Mouse (Mus musculus) embryonic facial prominence, embryonic 14.5 days (tissue): Measurements from ENCODE around the gene Ephb1. TPM values are rescaled to one million over a fixed set of nuclear protein-coding genes. Genes with fewer than 3 reads are reported as not detected.

Source experiments
- ATAC-seq: fragments of 200-750 bp; cut with Nextera tagmentation; 2 replicates; pipeline ENCODE4 v1.8.0; 2017; ENCODE audit warnings: low read depth, moderate number of reproducible peaks, moderate TSS enrichment
- DNase-seq: peaks from one replicate; pipeline ENCODE4 v3.0.0-alpha.2; 2015; ENCODE audit warnings: low spot score
- H3K27ac ChIP-seq: fragments of 300-500 bp; sonication (generic); replicated peaks from 2 replicates; pipeline ENCODE4 v1.5.1; 2014; ENCODE audit warnings: low read depth, mild to moderate bottlenecking, low read length, moderate library complexity
- H3K27me3 ChIP-seq: fragments of 300-500 bp; sonication (generic); replicated peaks from 2 replicates; pipeline ENCODE4 v1.6.1; 2014; ENCODE audit warnings: low read length; ENCODE audit not compliant: control insufficient read depth, insufficient read depth
- H3K36me3 ChIP-seq: fragments of 300-500 bp; sonication (generic); 2 replicates; pipeline ENCODE4 v1.6.1; 2014; ENCODE audit warnings: low read length, mixed read lengths; ENCODE audit not compliant: control insufficient read depth, insufficient read depth
- H3K4me1 ChIP-seq: fragments of 300-500 bp; sonication (generic); 2 replicates; pipeline ENCODE4 v1.6.1; 2014; ENCODE audit warnings: antibody characterized with exemption, low read length; ENCODE audit not compliant: control insufficient read depth, insufficient read depth
- H3K4me2 ChIP-seq: fragments of 300-500 bp; sonication (generic); 2 replicates; pipeline ENCODE4 v1.6.1; 2014; ENCODE audit warnings: low read depth, mild to moderate bottlenecking, low read length, moderate library complexity, mixed read lengths
- H3K4me3 ChIP-seq: fragments of 300-500 bp; sonication (generic); 2 replicates; pipeline ENCODE4 v1.5.1; 2014; ENCODE audit warnings: low read depth, mild to moderate bottlenecking, low read length
- H3K9ac ChIP-seq: fragments of 300-500 bp; sonication (generic); 2 replicates; pipeline ENCODE4 v1.6.1; 2014; ENCODE audit warnings: low read depth, mild to moderate bottlenecking, low read length, moderate library complexity, mixed read lengths
- H3K9me3 ChIP-seq: fragments of 300-500 bp; sonication (generic); 2 replicates; pipeline ENCODE4 v1.6.1; 2016; ENCODE audit warnings: low read length; ENCODE audit not compliant: control insufficient read depth
- WGBS: fragments of 180-500 bp; shearing (Covaris S2); extraction: QIAGEN DNeasy Blood & Tissue Kit; methylation state at CpG from one replicate; pipeline ENCODE4 v1.1.7; 2014; 5-methylcytosine and 5-hydroxymethylcytosine counted together
- polyA plus RNA-seq: library from polyadenylated mRNA; unstranded; fragments of >200 nt; fragmentation: Nextera tagmentation; extraction: Ambion mirVana; gene quantifications from 2 replicates; pipeline ENCODE4 v1.2.1, GENCODE M21; 2014

Gene Ephb1
- polyA plus RNA-seq, 1 experiment from 2014 or later: 3.9 TPM

- no peak overlapping the region for H3K4me2 ChIP-seq
- no peak for ATAC-seq
- WGBS: 90% methylated on average over 3 of the region's 3 CpGs
Measured at GRCm38 (mm10) chr9:102293605-102294004, 60.9 kb downstream of the Ephb1 start.

GRCm38 (mm10) chr9:102291230-102291629 is 63.3 kb downstream of the Ephb1 start:
- H3K9ac ChIP-seq: no peak overlapping the region
- no peak overlapping the region for H3K4me3 ChIP-seq
- H3K27me3 ChIP-seq: no peaks in the 10 kb centered on the region
- DNase-seq (no peak), ATAC-seq (no peak)
- H3K9me3 ChIP-seq: 0 out of 2 replicates have a peak, but pooled peaks cover 3% of the 10 kb centered on the region
- H3K36me3 ChIP-seq: no peaks in the 10 kb centered on the region
- H3K4me2 ChIP-seq: no peak overlapping the region
- WGBS: 72% methylated on average over 3 of the region's 3 CpGs
- no peaks in the 10 kb centered on the region for H3K4me1 ChIP-seq
- H3K27ac ChIP-seq: no peak overlapping the region

More at GRCm38 (mm10) chr9:102293605-102294004, 60.9 kb downstream of the Ephb1 start:
- Histone ChIP-seq H3K9ac (no peak overlapping the region), H3K27me3 (no peaks in the 10 kb centered on the region), H3K27ac (no peak overlapping the region), H3K4me1 (no peaks in the 10 kb centered on the region), H3K36me3 (no peaks in the 10 kb centered on the region), H3K9me3 (0 out of 2 replicates have a peak, but pooled peaks cover 3% of the 10 kb centered on the region), H3K4me3 (no peak overlapping the region)
- no peak for DNase-seq

GRCm38 (mm10) chr9:102288356-102288755 is 66.1 kb downstream of the Ephb1 start:
- no peak overlapping the region for H3K4me3 ChIP-seq
- ATAC-seq (no peak), DNase-seq (no peak)
- no peaks in the 10 kb centered on the region for H3K36me3 ChIP-seq
- no peak overlapping the region for H3K4me2 ChIP-seq
- 92% methylated on average over 3 of the region's 3 CpGs for WGBS
- H3K27ac ChIP-seq: no peak overlapping the region
- peaks cover 3% of the 10 kb centered on the region; the same call in 1 of the 2 replicates for H3K9me3 ChIP-seq
- H3K4me1 ChIP-seq: no peaks in the 10 kb centered on the region
- H3K9ac ChIP-seq: no peak overlapping the region
- no peaks in the 10 kb centered on the region for H3K27me3 ChIP-seq

GRCm38 (mm10) chr9:102275931-102276330 is 78.6 kb downstream of the Ephb1 start:
- ATAC-seq (no peak), DNase-seq (no peak)
- Histone ChIP-seq H3K9ac (no peak overlapping the region), H3K36me3 (no peaks in the 10 kb centered on the region), H3K4me2 (no peak overlapping the region), H3K4me1 (no peaks in the 10 kb centered on the region), H3K27me3 (no peaks in the 10 kb centered on the region), H3K27ac (no peak overlapping the region), H3K4me3 (no peak overlapping the region), H3K9me3 (no peaks in the 10 kb centered on the region)
- 88% methylated on average over 3 of the region's 3 CpGs for WGBS

- H3K36me3 ChIP-seq: no peaks in the 10 kb centered on the region
- H3K27ac ChIP-seq: no peak overlapping the region
- ATAC-seq (no peak), DNase-seq (no peak)
- no peak overlapping the region for H3K4me2 ChIP-seq
- H3K4me3 ChIP-seq: no peak overlapping the region
- WGBS: 48% methylated on average over 8 of the region's 8 CpGs
- H3K9ac ChIP-seq: no peak overlapping the region
- 0 out of 2 replicates have a peak, but pooled peaks cover 3% of the 10 kb centered on the region for H3K27me3 ChIP-seq
- no peaks in the 10 kb centered on the region for H3K4me1 ChIP-seq
- no peaks in the 10 kb centered on the region for H3K9me3 ChIP-seq
Measured at GRCm38 (mm10) chr9:102274016-102274415, 80.5 kb downstream of the Ephb1 start.

- Histone ChIP-seq H3K4me3 (no peak overlapping the region), H3K36me3 (no peaks in the 10 kb centered on the region), H3K4me2 (no peak overlapping the region), H3K4me1 (peaks cover under 1% of the 10 kb centered on the region; the same call in 1 of the 2 replicates), H3K9ac (no peak overlapping the region), H3K27me3 (0 out of 2 replicates have a peak, but pooled peaks cover 4% of the 10 kb centered on the region), H3K9me3 (no peaks in the 10 kb centered on the region), H3K27ac (no peak overlapping the region)
- ATAC-seq (no peak), DNase-seq (no peak)
- WGBS: 69% methylated on average over 6 of the region's 6 CpGs
Measured at GRCm38 (mm10) chr9:102273469-102273808, 81.1 kb downstream of the Ephb1 start.

DNA sequence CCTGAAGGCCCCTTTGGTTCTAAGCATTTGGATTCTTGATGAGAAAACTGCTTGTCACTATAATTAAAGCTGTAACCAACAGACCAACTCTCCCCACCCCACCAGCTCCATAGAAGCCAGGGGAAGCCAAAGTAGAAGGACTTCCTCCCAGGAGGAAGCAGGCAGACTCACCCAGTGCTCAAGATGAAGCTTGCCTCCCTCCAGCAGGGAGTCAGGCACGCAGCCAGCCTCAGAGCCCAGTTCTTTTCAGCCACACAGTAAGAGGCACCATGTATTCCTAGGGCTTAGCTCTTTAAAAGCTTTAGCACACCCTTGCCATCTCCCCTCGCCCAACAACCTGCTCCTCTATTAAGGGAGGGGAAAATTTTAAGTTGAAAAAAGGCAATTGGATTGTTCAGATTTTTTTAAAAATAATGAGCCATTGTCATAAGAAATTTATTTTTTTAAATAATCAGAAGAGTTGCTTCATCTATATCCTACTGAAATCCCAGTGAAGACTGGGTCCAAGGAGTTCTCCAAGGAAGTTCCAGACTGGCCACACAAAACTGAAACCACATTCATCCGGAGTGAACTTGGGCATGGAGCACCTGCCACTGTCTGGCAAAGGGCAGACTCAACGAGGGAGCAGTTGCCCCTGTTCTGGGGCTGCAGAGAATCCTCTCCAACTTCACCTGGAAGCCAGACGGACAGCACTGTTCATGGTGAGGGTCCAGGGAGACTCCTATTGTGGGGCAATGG is 81.6 kb downstream of the Ephb1 start:
- H3K27ac ChIP-seq: no peak overlapping the region
- no peaks in the 10 kb centered on the region for H3K36me3 ChIP-seq
- no peak for DNase-seq
- H3K9me3 ChIP-seq: no peaks in the 10 kb centered on the region
- H3K9ac ChIP-seq: no peak overlapping the region
- peaks cover 6% of the 10 kb centered on the region for H3K4me1 ChIP-seq
- H3K27me3 ChIP-seq: peaks cover 5% of the 10 kb centered on the region; the same call in 1 of the 2 replicates
- 63% methylated on average over 5 of the region's 5 CpGs for WGBS
- no peak for ATAC-seq
- no peak overlapping the region for H3K4me3 ChIP-seq
- no peak overlapping the region for H3K4me2 ChIP-seq

- H3K4me1 ChIP-seq: peaks cover 11% of the 10 kb centered on the region
- H3K4me2 ChIP-seq: no peak overlapping the region
- DNase-seq: no peak
- peaks cover 13% of the 10 kb centered on the region; the same call in 1 of the 2 replicates for H3K27me3 ChIP-seq
- H3K36me3 ChIP-seq: no peaks in the 10 kb centered on the region
- ATAC-seq: no peak
- no peak overlapping the region for H3K4me3 ChIP-seq
- no peaks in the 10 kb centered on the region for H3K9me3 ChIP-seq
- H3K27ac ChIP-seq: no peak overlapping the region
- H3K9ac ChIP-seq: no peak overlapping the region
- WGBS: 81% methylated on average over 5 of the region's 5 CpGs
Measured at GRCm38 (mm10) chr9:102270496-102270895, 84.0 kb downstream of the Ephb1 start.
